Mouse (Mus musculus): ENCODE results near the gene Gstt4. TPM values are rescaled to one million over a fixed set of nuclear protein-coding genes. Genes with fewer than 3 reads are reported as not detected.
"Not testable (repeated sequence)": the region's sequence is repeated elsewhere in the genome, so short reads cannot be mapped to it uniquely, and the experiment has no call there.

The Gstt4 gene
- not detected in 2 replicates for polyA plus RNA-seq (2016; fragmentation: Nextera tagmentation; extraction: Ambion mirVana)

DNA sequence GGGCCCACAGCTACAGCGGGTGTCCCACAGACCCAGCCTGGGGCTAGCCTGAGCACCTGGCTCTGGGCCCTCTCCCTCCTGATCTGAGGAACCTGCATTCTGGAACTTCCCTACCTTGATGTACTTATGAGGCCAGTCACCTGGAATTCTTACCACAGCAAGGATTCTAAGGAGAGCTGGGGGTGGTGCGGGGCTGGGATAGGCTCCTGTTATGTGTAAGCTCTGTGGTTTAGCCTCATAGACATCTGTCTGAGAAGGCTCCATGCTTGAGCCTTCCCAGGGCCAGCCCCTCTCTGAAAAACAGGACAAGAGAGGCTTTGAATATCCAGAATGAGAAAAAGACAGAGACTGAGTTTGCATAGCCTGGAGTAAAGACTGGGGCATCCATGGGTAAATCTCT, at the start of gene Gstt4:
Gstt4 (minus strand) TSS at position 101 of the 400 bp plus-strand sequence.
- no peaks in the 10 kb centered on the region for H3K4me1 ChIP-seq
- no peak within 1 kb of the TSS for H3K9ac ChIP-seq
- ATAC-seq (ENCODE audit: low FRiP score), result no peak
- no peak within 1 kb of the TSS for H3K4me2 ChIP-seq (replicated peaks)
- H3K36me3 ChIP-seq, result no peaks in the 10 kb centered on the region
- WGBS, result 98% methylated on average over 2 of the region's 2 CpGs
- H3K4me3 ChIP-seq, result no peak within 1 kb of the TSS
- H3K9me3 ChIP-seq (replicated peaks), result peaks cover 5% of the 10 kb centered on the region; the same call in 1 of the 2 replicates
- H3K27ac ChIP-seq, result no peak within 1 kb of the TSS
- H3K27me3 ChIP-seq, result no peaks in the 10 kb centered on the region

DNA sequence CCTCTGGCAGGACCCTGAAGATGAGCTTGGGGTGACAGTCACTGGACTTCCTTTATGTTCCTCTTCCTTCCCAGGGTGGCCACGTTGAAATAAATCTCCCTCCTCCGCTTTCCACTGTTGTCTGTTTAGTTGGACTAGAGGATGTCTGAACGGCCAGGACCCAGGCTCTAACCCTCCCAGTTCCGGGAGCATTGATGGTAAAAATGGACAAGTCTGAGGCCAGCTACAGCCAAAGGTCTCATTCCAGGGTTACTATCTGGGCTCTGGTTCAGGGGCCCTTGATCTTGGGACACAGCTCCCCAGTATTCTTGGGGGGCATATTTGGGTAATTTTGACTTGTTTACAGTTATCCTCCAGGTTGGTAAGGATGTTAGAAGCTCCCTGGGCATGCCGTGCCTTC, 39.2 kb upstream of the Gstt4 start:
- Histone ChIP-seq H3K36me3 (peaks cover 18% of the 10 kb centered on the region), H3K27ac (0 out of 2 replicates have a peak overlapping the region, but pooled peaks have one; percentile 4), H3K9me3 (replicated peaks) (no peaks in the 10 kb centered on the region), H3K27me3 (no peaks in the 10 kb centered on the region), H3K4me3 (no peak overlapping the region), H3K4me2 (replicated peaks) (no peak overlapping the region), H3K4me1 (peaks cover 34% of the 10 kb centered on the region), H3K9ac (no peak overlapping the region)
- WGBS, result 57% methylated on average over 5 of the region's 5 CpGs
- no peak for ATAC-seq (ENCODE audit: low FRiP score)

DNA sequence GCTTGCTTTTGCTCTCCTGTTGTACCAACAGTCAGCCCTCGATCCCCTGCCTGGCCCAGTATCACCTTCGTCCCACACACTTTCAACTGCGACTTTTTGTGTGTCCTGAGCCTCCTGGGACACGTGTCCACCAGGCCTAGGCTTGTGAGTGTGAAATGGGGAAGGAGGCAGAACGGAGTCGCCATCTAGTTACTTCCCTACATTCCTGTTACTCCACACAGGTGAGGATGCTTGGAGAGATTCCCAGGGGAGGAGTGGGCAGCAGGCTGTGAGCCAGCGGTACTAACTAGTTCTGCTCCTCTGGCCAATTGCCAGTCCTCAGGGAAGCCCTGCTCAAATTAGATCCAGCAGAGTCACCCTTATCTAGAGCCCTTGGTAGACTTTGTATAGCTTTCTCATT, 38.4 kb upstream of the Gstt4 start:
- Histone ChIP-seq H3K27ac (peak overlapping the region; percentile 95), H3K36me3 (peaks cover 21% of the 10 kb centered on the region), H3K4me2 (replicated peaks) (peak overlapping the region; percentile 67), H3K4me3 (no peak overlapping the region), H3K4me1 (peaks cover 34% of the 10 kb centered on the region), H3K9ac (no peak overlapping the region), H3K9me3 (replicated peaks) (no peaks in the 10 kb centered on the region), H3K27me3 (no peaks in the 10 kb centered on the region)
- 21% methylated on average over 7 of the region's 7 CpGs for WGBS
- no peak; the same call in 1 of the 2 replicates for ATAC-seq (ENCODE audit: low FRiP score)

DNA sequence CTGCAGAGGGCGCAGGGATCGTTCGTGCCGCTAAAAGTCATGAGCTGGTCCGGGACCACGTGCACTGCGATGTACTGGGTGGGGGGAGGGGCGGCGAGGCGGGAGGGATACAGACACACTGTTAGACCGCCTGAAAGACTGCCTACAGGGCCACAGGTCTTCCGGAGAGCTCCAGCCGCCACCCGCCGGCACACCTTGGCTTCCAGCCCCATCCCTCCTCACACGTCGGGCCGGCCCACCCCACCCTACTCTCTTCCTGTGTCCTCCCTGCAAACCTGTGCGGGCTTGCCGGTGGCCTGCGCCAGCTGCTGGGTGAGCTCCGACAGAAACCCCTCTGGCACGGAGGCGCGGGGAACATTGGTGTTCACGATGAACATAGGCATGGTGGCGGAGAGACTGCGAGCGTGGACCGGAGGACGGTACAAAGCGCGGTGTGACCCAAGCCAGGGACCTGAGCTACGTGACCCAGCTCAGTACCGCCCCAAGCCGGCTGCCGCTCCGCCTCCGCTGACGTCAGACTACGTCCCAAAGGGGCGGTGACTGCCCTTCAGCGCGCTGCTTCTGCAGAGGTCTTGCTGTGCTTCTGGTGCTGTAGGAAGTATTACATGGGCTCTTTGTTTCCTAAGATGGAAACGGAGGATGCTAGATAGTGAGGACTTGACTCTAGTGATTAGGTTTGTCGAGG, 37.6 kb upstream of the Gstt4 start, which contains the start of gene Mif:
Mif (minus strand) TSS at position 455 of the 685 bp plus-strand sequence.
- Histone ChIP-seq H3K27ac (peak within 1 kb of the TSS; percentile 95), H3K4me2 (replicated peaks) (peak within 1 kb of the TSS; percentile 67), H3K4me1 (peaks cover 34% of the 10 kb centered on the region), H3K4me3 (peak within 1 kb of the TSS; percentile 67), H3K9ac (peak within 1 kb of the TSS; percentile 76), H3K36me3 (peaks cover 21% of the 10 kb centered on the region)
- WGBS, result under 1% methylated on average over 44 of the region's 46 CpGs
- not testable (repeated sequence) for H3K9me3 ChIP-seq (replicated peaks); H3K27me3 ChIP-seq
- ATAC-seq (ENCODE audit: low FRiP score), result peak; percentile 95

DNA sequence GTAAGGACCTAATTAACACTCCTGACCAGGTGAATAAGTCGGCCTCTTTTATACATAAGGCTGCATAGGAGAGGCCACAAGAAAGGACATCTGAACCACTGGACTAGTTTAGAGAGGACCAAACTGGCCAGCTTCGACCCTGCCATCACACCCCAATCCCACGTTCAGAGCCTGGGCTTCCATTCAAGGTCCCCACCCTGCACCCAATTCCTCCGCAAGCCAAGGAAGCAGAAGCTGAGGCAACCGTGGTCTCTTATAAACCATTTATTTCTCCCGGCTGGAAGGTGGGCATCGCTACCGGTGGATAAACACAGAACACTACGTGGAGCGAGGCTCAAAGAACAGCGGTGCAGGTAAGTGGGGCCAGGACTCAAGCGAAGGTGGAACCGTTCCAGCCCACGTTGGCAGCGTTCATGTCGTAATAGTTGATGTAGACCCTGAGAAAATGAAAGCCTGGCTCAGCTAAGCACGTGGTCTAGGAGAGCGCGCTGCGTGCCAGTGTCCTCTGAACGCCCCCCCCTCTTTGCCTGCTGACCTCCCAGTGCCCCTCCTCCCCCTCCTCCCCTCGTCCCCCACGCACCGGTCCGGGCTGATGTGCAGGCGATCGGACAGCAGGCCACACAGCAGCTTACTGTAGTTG, 36.9 kb upstream of the Gstt4 start:
- Histone ChIP-seq H3K27ac (peak overlapping the region; percentile 95), H3K9me3 (replicated peaks) (no peaks in the 10 kb centered on the region), H3K27me3 (no peaks in the 10 kb centered on the region), H3K9ac (peak overlapping the region; percentile 76), H3K4me2 (replicated peaks) (peak overlapping the region; percentile 67), H3K4me1 (peaks cover 34% of the 10 kb centered on the region), H3K4me3 (peak overlapping the region; percentile 67), H3K36me3 (peaks cover 21% of the 10 kb centered on the region)
- peak; percentile 69 for ATAC-seq (ENCODE audit: low FRiP score)
- 2% methylated on average over 27 of the region's 27 CpGs for WGBS

DNA sequence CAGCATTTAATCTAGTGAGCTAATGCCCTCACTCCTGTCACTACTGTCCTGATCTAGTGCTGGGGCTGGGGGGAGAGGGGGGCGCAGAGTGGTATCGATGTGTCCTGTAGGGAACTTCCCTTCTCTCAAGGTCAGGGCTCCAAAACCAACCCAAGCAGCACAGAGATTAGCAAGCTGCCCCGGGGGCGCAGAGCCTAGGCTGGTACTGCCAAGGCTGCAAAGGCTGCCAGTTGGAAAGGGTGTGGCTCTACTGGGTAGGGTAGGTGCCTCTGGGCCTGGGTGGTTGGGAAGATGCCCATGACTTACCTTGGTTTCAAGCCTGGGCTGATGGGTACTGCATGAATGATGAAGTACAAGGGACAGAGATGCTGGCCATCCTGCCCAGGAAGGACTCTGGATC, 35.3 kb upstream of the Gstt4 start:
- peaks cover 21% of the 10 kb centered on the region for H3K36me3 ChIP-seq
- peaks cover 34% of the 10 kb centered on the region for H3K4me1 ChIP-seq
- H3K9ac ChIP-seq, result peak overlapping the region; percentile 24; the same call in 1 of the 2 replicates
- H3K9me3 ChIP-seq (replicated peaks), result no peaks in the 10 kb centered on the region
- H3K4me2 ChIP-seq (replicated peaks), result no peak overlapping the region
- WGBS, result 96% methylated on average over 4 of the region's 4 CpGs
- no peaks in the 10 kb centered on the region for H3K27me3 ChIP-seq
- no peak for ATAC-seq (ENCODE audit: low FRiP score)
- no peak overlapping the region for H3K27ac ChIP-seq
- H3K4me3 ChIP-seq, result no peak overlapping the region

DNA sequence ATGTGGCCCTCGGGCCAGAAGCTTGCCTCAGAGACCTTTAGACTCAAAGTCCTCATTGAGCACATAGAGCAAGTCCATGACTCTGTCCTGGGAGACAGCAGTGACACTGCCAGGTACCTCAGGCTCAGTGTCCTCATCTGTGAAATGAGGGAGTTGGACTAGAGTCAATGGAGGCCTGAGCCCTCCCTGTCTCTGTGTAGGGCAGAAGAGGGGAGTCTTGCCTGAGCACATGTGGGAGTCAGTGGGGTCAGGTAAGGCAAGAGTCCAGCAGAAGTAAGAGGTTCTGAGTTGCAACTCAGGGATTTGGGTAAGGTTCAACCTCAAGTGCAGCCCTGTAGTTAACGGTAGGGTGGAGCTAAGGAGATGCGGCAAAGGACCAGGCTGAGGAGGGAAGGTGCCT, 34.6 kb upstream of the Gstt4 start:
- 80% methylated on average over 3 of the region's 3 CpGs for WGBS
- no peak overlapping the region for H3K27ac ChIP-seq

DNA sequence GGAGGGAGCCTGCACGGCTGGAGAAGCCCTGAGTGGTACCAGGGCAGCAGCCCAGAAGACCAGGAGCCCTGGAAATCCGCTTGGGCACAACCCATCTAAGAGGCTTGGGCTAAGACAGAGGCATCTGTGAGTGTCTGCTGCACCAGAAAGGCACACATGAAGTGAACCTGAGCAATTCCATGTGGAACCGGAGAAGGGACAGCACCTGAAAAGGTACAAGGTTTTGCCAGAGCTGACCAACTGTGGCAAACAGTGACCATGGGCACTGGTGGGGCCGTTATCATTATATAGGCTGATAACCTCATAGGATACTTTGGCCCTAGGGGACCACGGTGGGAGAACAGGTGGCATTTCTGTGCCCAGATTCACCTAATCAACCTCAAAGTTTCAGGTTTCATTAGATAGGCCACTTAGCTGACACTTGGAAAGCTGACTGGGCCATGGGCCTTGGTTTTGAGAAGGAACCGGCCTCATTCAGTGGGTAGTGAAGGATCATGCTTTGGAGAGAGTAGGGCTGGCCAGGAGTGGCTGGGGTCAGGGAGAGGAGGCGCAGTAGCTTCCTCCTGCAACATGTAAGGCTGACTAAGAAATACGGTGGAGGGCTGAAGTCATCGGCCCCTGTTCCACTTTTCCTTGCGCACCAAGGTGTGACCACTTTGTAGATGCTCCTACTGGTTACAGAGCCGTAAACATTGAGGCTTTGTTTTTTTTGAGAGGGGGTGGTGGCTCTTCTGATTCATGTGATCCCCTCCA, 34.0 kb upstream of the Gstt4 start:
- WGBS, result 80% methylated on average over 11 of the region's 11 CpGs
- Histone ChIP-seq H3K4me2 (replicated peaks) (no peak overlapping the region), H3K9ac (no peak overlapping the region), H3K36me3 (peaks cover 21% of the 10 kb centered on the region), H3K9me3 (replicated peaks) (no peaks in the 10 kb centered on the region), H3K27ac (no peak overlapping the region), H3K4me1 (peaks cover 39% of the 10 kb centered on the region), H3K4me3 (no peak overlapping the region), H3K27me3 (0 out of 2 replicates have a peak, but pooled peaks cover 3% of the 10 kb centered on the region)
- ATAC-seq (ENCODE audit: low FRiP score), result no peak

More for the DNA sequence above, 34.6 kb upstream of the Gstt4 start:
- H3K4me3 ChIP-seq, result no peak overlapping the region
- H3K27me3 ChIP-seq, result no peaks in the 10 kb centered on the region
- H3K9me3 ChIP-seq (replicated peaks), result no peaks in the 10 kb centered on the region
- H3K9ac ChIP-seq, result no peak overlapping the region
- H3K36me3 ChIP-seq, result peaks cover 21% of the 10 kb centered on the region
- peaks cover 36% of the 10 kb centered on the region for H3K4me1 ChIP-seq
- ATAC-seq (ENCODE audit: low FRiP score), result no peak
- no peak overlapping the region for H3K4me2 ChIP-seq (replicated peaks)

DNA sequence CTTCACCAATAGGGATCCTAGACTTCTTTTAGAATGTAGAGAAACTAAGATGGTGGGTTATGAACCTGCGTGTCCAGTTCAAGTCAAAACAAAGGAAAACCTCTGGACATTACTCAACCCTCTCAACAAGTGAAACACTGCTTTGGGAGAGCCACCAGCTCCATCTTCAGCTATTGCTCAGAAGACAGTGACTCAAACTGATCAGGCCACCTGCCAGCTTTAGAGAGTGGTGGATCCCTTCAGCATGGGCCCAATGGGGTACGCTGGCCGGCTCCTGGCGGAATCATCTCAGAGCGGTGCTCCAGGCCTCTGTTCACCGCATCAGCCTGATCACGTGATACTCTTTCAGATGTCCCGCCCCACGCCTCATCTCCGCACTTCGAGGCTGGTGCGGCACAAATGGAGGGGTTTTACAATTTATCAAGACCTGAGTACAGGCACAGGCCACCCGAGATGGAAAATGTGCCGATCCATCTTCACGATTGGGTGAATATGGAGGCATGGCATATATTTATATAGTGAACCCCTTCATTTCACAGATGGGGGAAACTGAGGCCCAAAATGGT, 33.2 kb upstream of the Gstt4 start:
- Histone ChIP-seq H3K36me3 (peaks cover 21% of the 10 kb centered on the region), H3K4me1 (peaks cover 36% of the 10 kb centered on the region), H3K27ac (no peak overlapping the region), H3K4me3 (no peak overlapping the region), H3K27me3 (0 out of 2 replicates have a peak, but pooled peaks cover 3% of the 10 kb centered on the region), H3K4me2 (replicated peaks) (no peak overlapping the region), H3K9ac (no peak overlapping the region), H3K9me3 (replicated peaks) (no peaks in the 10 kb centered on the region)
- WGBS, result 89% methylated on average over 15 of the region's 15 CpGs
- ATAC-seq (ENCODE audit: low FRiP score), result no peak

DNA sequence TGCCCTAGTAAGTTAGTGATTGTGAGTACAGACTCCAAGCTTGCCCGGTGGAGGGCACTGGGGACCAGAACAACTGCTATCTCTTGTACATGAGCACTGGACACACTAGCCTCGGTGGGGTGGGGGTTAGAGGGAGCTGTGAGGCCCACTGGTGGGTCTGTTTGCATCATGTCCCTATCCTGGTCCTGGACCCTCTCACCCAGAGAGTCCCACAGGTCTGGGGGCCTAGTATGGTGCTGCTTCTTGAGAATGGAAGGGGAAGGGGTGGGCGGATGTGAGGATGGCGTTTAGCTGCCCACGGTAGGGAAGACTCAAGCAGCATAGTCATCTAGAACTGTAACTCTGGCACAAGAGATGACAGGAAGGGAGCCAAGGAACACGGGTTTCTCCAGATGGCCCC, 32.4 kb upstream of the Gstt4 start:
- peaks cover 21% of the 10 kb centered on the region for H3K36me3 ChIP-seq
- no peak overlapping the region for H3K4me2 ChIP-seq (replicated peaks)
- H3K27me3 ChIP-seq, result 0 out of 2 replicates have a peak, but pooled peaks cover 3% of the 10 kb centered on the region
- peaks cover 33% of the 10 kb centered on the region for H3K4me1 ChIP-seq
- no peak for ATAC-seq (ENCODE audit: low FRiP score)
- H3K4me3 ChIP-seq, result no peak overlapping the region
- no peak overlapping the region for H3K27ac ChIP-seq
- WGBS, result 91% methylated on average over 6 of the region's 6 CpGs
- H3K9me3 ChIP-seq (replicated peaks), result no peaks in the 10 kb centered on the region
- H3K9ac ChIP-seq, result no peak overlapping the region

DNA sequence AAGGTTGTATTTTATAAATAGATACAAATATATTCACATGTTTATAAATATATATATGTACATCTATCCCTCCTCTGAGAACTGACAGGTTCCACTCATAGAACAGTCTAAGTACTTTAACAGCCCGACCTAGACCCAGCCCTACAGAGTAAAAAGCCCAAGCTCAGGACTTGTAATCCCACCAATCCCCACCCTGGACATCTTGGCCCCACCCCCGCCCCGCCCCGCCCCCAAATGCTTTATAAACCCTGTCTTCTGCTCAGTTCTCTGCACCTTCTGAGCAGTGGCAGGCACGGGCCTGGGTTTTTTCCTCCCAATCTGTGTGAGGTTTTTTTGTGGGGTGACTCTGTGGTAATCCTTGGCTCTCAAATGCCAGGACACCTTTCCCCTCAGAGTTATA, 31.8 kb upstream of the Gstt4 start:
- Histone ChIP-seq H3K4me3 (no peak overlapping the region), H3K9me3 (replicated peaks) (no peaks in the 10 kb centered on the region), H3K4me2 (replicated peaks) (no peak overlapping the region), H3K27me3 (0 out of 2 replicates have a peak, but pooled peaks cover 3% of the 10 kb centered on the region), H3K27ac (no peak overlapping the region), H3K4me1 (peaks cover 32% of the 10 kb centered on the region), H3K36me3 (peaks cover 21% of the 10 kb centered on the region), H3K9ac (no peak overlapping the region)
- 43% methylated on average over 5 of the region's 5 CpGs for WGBS
- 0 out of 2 replicates have a peak, but pooled peaks have one; percentile 4 for ATAC-seq (ENCODE audit: low FRiP score)

DNA sequence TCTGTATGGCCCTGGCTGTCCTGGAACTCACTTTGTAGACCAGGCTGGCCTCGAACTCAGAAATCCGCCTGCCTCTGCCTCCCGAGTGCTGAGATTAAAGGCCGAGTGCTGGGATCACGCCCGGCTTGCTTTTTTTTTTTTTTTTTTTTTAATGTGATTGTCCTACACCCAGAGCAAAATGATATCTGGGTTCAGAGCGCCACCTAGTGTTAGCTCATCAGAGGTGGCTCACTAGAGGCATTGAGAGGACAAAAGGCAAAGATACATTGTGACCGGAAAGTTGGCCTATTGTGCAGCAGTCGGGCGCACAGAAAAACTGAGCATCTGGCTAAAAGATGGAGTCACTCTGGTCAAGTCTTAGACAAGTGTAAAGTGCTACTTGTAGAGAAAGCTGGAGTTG, 31.1 kb upstream of the Gstt4 start:
- Histone ChIP-seq H3K36me3 (peaks cover 20% of the 10 kb centered on the region), H3K9ac (no peak overlapping the region), H3K4me1 (peaks cover 32% of the 10 kb centered on the region), H3K4me3 (no peak overlapping the region), H3K27ac (no peak overlapping the region), H3K4me2 (replicated peaks) (no peak overlapping the region), H3K27me3 (0 out of 2 replicates have a peak, but pooled peaks cover 3% of the 10 kb centered on the region), H3K9me3 (replicated peaks) (no peaks in the 10 kb centered on the region)
- peak; percentile 38; the same call in 1 of the 2 replicates for ATAC-seq (ENCODE audit: low FRiP score)
- 23% methylated on average over 10 of the region's 10 CpGs for WGBS

Data from hindbrain, embryonic 12.5 days (tissue).